Mouse (Mus musculus) embryo, embryonic 9.5 days (tissue): ENCODE data around the gene Gm9903.

Source experiments
- DNase-seq: peaks from one replicate; pipeline ENCODE4 v3.0.0-alpha.2; 2017; ENCODE audit errors: extremely low spot score

Gm9903 gene

DNA sequence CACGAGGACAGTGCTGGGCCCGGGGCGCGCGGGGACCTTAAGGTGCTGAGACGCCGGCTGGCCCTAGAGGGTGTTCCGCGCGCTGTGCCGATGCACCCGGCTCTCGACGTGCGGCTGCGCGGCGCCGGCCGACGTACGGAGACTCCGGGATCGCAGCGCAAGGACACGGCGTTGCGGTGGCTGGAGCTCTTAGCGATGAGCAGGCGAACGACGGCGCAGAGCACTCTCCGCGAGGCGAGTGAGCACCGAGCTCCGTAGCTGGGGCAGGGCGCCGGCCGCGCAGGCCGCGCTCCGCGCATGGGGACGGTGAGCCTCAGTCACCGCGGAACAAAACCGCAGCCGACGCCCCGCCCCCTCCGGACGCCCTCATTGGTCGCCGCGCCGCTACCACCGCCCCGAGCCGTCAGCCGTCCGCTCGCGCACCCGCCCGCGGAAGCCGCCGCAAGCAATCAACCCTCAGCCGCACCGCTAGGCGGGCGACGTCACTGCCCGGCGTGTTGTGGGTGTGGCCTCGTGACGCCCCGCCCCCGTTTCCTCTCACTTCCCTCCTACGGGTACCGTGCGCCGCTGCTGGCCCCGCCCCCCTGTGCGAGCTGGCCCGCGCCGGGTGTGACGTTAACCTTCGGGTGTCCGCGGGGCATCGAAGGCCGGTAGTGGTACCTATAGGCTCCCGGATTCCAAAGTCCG, at the start of gene Gm9903, which contains the start of gene Fam53a:
Gene Gm9903, plus strand, starts transcription at position 625 of the 687 bp plus-strand sequence.
Gene Fam53a, minus strand, starts transcription at position 335 of the 687 bp plus-strand sequence.
- DNase-seq = peak; percentile 99

GRCm38 (mm10) chr5:33580336-33580735, 49.4 kb upstream of the Gm9903 start:
- no peak for DNase-seq

DNA sequence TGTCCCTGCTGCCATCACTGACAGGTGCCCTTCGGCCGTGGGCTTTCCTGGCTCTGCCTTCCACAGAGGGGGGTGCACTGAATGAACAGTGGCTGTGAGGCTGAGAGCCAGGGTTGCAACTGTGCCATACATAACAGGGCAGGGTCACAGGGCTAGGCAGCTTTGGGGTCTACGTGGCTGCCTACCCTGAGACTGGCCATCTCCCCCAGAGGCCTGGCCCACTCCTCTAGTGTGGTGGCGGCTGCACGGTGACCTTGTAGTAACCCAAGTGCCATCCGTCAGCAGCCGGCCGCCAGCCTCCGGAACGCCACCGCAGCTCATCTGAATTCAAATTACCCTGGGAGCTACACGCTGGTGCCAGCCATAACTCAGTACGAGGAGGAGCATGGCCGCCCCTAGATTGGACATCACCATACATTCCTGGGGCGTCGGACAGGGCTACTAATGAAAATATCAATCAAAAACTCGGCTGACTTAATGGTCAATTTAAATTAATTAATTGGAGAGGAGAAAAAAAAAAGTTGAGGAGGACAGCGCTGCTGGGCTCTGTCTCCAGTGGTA, 42.1 kb upstream of the Gm9903 start:
- no peak for DNase-seq

DNA sequence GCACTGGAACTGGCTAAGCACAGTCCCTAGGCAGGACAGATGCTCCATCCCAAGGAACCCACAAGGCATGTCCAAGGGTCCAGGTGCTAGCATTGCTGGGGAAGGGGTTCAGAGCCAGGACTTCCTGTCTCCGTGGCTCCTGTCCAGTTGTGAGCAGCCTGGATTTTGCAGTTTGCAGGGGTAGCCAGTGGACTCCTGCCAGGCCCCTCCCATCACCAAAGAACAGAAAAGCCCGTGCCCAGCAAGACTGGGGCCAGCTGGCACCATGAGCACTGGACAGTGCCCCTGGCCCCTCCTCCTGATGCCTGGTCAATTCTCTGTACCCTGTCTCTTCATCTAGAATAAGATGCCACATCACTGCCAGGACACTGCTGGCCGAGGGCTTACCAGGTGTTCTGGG, 41.7 kb upstream of the Gm9903 start:
- no peak for DNase-seq

DNA sequence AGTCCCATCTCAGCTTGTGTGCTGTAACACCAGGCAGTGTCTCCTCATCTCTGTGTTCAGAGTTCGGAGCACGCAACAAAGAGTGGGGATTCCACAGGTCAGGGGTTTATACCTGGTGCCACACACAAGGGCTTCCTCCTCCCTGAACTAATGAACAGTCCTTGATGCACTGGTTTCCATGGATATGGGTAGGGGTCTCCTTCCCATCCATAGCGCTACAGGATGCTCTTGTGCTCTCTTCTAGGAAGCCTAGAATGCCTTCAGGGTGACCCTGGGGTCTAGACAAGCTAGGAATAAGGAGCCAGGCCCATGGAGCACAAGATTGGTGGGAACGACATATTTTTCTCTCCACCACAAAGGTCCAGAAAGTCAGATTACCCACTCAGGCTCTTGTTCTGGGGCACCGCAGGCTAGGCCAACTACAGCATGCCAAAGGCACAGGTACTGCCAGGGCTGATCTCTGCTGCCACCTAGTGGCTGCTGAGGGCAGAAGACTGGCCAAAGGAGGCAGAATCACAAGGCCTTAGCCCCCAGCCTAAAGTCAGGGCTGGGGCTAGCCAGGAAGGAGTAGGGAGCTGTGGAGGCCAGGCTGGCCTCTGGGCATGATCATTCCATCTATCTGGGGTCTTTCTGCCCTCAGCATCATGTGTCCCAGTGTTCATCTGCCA, 40.4 kb upstream of the Gm9903 start:
- DNase-seq = peak; percentile 71

DNA sequence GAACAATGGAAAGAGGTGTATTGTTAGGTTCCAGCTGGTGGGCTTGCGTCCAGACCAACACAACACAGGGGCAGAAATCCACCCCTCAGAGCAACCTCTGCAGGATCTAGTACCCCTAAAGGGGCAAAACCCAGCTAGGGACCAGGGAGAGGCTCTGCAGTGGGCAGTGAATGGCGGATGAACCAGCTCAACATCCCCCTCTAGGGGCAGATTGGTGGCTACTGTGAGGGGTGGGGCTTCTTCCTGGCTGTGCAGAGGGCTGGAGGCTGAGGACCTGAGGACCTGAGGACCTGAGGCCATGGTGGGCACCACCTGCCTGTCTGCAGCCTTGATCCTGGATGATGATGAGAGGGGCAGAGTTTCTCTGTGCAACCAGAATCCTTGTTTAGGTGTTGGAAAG, 36.1 kb upstream of the Gm9903 start:
- peak; percentile 36 for DNase-seq

DNA sequence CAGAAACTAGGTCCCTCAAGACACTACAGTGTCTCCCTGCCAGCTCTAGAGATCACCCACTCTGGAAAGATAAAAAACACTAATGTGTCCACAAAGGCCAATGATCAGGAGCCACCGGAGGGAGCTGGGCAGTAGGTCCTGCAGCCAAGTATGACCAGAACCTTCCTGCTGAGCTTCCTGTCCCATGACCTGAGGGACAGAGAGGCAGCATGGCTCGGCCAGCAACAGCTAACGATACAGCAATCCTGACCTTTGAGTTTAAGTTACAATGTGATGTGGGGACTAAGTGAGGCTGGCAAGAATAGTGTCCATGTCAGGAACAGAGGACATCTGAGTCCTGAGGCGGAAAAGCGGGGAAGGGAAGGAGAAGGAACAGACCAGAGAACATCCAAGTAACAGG, 24.4 kb upstream of the Gm9903 start:
- no peak for DNase-seq

- no peak for DNase-seq
These were observed 23.1 kb upstream of the Gm9903 start for GRCm38 (mm10) chr5:33606631-33607030.

DNA sequence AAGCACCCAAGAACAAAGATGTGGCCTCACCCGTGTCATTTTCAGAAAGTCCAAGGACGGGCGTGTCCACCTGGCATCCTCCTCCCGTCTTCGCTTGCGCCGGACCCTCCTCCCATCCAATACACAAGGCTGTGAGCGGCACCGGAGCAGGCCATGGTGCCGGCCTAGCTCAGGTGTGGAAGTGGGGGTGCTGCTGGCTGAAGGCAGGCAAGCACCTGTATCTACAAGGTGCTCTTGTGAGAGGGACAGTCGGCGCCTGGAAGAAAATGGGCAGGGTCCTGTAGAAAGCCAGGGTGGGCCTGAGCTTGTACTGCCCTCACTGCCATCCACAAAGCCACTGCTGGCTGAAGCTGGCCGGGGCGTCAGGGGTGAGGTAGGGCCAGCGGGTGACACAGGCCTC, 22.3 kb upstream of the Gm9903 start:
- DNase-seq = no peak

GRCm38 (mm10) chr5:33609226-33609625, 20.5 kb upstream of the Gm9903 start:
- DNase-seq = no peak

DNA sequence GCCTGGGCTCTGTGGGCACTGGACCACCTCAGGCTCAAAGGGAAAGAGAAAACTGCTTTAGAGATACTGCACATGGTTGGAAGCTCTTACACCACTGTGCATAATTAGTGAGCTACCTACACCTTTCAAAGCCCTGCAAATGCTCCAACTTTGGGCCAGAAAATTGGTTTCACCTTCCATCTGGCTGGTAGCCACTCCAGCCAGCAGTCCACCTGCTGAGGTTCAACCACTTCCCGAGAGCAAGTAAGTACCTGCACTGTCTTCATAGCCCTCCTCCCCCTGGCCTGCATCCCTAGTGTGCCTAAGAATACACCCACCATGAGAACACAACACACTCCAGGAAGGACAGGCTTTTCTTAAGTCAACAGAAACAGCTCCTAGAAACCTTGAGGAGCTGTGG, 17.9 kb upstream of the Gm9903 start:
- DNase-seq = no peak

DNA sequence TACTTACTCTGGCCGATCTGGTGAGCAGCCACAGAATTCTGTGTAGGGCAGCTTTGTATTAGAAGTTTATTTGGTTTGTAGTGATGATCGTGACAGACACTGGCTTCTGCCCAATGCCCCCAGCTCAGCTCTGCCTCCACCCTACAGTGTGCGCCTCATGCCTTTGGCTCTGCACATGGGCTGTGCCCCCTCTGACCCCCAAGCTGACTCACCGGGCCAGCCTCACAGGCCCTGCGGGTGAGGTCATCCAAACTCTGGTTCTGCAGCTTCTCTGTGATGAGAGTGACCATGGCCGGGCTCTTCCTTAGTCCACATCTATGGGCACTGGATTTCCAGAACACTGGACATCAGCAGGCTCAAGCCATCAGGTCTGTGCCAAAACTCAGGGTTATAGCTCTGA, 15.3 kb upstream of the Gm9903 start:
- DNase-seq = no peak

GRCm38 (mm10) chr5:33622671-33623070, 7.1 kb upstream of the Gm9903 start:
- no peak for DNase-seq

DNA sequence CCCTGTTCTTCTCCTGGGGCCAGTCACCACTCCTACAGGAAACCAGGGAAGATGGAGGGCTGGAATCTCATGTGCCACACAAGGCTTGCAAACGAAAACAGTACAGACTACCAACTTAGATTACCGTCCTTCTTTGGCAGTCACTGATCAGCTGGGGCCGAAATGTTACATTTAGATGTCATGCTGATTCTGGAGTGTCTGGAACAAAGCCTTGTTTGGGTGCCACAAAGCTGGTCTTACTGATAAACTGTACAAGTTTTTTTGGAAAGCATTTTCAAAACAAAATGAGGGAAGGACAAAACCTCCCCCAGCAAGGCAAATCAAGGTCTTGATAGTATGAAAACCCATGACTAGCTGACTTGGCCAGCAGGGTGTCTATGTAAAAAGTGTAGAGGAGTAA, 6.0 kb upstream of the Gm9903 start:
- no peak for DNase-seq

DNA sequence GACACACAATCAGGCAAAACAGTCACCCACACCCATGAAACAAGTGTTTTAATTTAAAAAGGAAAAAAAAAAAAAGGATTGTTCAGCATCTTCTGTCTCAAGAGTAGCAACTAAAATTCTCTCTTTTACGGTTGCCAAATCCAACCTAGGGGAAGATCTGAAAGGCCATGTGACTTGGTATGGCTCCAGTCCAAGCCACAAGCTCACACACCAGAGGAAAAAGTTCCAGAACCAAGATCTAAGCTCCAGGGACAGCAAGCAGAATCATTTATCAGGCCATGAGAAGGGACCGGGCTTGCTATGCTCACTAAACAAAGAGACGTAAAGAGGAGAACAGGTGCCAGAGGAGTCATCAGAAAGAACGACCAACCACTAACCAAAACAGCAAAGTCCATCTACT, 1.8 kb upstream of the Gm9903 start:
- DNase-seq = no peak

DNA sequence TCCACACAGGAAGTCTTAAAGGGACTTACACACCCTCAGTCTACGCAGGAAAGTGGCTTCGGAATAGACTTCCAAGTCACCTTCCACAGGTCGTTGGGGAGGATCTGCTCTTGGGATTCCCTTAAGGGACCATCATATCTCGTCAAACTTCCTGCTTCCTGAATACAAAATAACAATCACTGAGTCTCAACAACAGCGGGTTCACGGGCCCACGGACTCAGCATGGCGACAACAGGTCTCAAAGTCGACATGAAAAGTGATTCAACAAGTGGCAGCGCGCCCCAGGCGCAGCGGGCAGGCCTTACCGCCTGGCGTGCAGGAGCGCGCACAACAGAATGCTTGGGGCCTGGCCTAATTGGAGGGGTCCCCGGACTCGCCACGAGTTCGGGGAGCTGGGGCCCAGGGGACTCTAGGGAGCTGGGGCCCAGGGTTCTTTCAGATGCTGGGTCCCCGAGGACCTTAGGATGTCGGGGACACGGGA, 865 bp upstream of the Gm9903 start:
- peak; percentile 71 for DNase-seq

GRCm38 (mm10) chr5:33630061-33630460, 336 bp downstream of the Gm9903 start:
- DNase-seq = no peak

DNA sequence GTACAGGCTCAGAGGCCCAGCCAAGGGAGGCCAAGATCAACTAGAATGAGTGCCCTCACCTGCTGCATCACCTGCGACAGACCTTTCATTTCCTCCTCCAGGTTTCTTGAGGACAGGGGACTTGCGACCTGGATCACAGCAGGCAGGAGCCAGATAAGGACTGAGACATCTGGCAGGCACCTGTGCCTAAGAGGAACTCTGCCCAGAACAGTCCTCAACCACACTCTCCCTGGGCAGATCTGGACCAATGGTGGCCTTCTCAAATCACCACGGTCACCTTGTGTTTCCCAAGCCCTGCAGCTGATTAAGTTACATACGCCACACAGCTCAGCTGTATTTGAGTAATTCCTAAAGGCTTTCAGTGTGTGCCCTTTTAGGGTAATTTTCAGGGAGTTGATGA, 890 bp downstream of the Gm9903 start:
- no peak for DNase-seq

- DNase-seq = no peak
These were observed 2.8 kb downstream of the Gm9903 start for GRCm38 (mm10) chr5:33632526-33632925.

DNA sequence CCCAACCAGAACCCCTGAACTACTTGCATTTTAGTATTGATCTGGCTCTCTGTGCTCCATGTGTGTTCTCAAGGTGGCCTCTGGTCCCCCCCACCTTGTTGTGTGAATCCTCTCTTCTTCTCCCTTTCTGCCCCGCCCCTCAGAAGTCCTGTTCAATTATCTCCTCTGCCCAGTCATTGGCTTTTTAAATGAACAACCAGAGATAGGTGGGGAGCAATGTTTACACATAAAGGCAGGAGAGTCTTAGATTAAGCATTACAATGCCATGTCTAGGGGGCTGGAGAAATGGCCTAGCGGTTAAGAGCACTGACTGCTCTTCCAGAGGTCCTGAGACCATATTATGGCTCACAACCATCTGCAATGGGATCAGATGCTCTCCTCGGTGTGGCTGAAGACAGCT, 5.6 kb downstream of the Gm9903 start:
- DNase-seq = no peak

DNA sequence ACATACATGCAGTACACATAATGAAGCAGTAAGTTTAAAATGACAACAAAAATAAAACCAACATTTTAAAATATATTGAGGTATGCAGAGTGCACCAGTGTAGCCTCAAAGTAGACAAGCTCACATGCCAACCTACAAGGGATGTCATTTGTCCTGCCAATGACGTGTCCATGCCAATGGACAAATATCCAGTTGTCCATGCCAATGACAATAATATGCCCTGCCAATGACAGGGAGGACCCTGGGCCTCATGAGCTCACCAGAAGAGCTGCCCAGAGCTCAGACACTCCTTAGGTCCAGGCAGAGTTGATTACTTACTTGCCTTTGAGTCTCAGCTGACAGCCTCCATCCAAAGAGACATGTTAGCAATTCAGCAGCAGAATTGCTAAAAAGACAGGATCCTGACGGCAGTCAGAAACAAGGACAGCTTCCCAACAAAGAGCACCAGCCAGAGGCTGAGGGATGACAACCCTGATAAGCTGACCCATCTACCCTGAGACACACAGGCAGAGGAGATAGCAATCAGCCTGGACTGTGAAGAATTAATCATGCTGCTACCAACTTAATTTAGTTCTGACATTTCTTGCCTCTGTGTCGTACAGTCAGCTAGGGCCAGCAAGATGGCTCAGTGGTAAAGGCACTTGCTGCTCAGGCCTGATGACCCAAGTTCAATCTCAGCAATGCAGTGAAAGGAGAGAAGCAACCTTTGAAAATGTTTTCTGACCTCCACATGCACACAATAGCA, 8.1 kb downstream of the Gm9903 start:
- DNase-seq = no peak

- no peak for DNase-seq
These were observed 9.1 kb downstream of the Gm9903 start for GRCm38 (mm10) chr5:33638826-33639225.
